Mouse (Mus musculus) lung, postnatal 14 days (tissue): ENCODE data around the gene Tmem102.

Experiments used
- DNase-seq: peaks from one replicate; pipeline ENCODE4 v3.0.0; 2021

Gene Tmem102

GRCm38 (mm10) chr11:69818871-69819270, 13.4 kb upstream of the Tmem102 start:
- no peak for DNase-seq

GRCm38 (mm10) chr11:69818365-69818764, 12.9 kb upstream of the Tmem102 start, which contains the start of gene Spem2:
Gene Spem2, minus strand, starts transcription at chr11:69818465.
- no peak for DNase-seq

- DNase-seq = no peak
These were observed 11.1 kb upstream of the Tmem102 start for GRCm38 (mm10) chr11:69816520-69816919.

- DNase-seq = no peak
These were observed 9.7 kb upstream of the Tmem102 start, which contains the start of gene Gm39566 for GRCm38 (mm10) chr11:69815155-69815554. Gene Gm39566, minus strand, starts transcription at chr11:69815298.

- DNase-seq = no peak
These were observed 4.9 kb upstream of the Tmem102 start for GRCm38 (mm10) chr11:69810280-69810679.

- no peak for DNase-seq
These were observed 2.2 kb upstream of the Tmem102 start for GRCm38 (mm10) chr11:69807641-69808040.

GRCm38 (mm10) chr11:69806378-69806777, 954 bp upstream of the Tmem102 start:
- no peak for DNase-seq

GRCm38 (mm10) chr11:69804652-69804940, 828 bp downstream of the Tmem102 start:
- peak; percentile 27 for DNase-seq

GRCm38 (mm10) chr11:69803786-69804651, 1.4 kb downstream of the Tmem102 start:
- peak; percentile 78 for DNase-seq

GRCm38 (mm10) chr11:69803328-69803727, 2.1 kb downstream of the Tmem102 start:
- no peak for DNase-seq

- DNase-seq = peak; percentile 90
These were observed 2.7 kb downstream of the Tmem102 start for GRCm38 (mm10) chr11:69802648-69803105.

GRCm38 (mm10) chr11:69801379-69801977, 3.9 kb downstream of the Tmem102 start, which contains the start of gene Fgf11:
Gene Fgf11, minus strand, starts transcription at chr11:69801857.
- DNase-seq = no peak

GRCm38 (mm10) chr11:69800392-69801197, 4.8 kb downstream of the Tmem102 start:
- peak; percentile 67 for DNase-seq

GRCm38 (mm10) chr11:69800138-69800391, 5.4 kb downstream of the Tmem102 start:
- no peak for DNase-seq

- DNase-seq = no peak
These were observed 5.9 kb downstream of the Tmem102 start for GRCm38 (mm10) chr11:69799394-69800137.

- no peak for DNase-seq
These were observed 7.5 kb downstream of the Tmem102 start for GRCm38 (mm10) chr11:69797924-69798323.

GRCm38 (mm10) chr11:69795983-69796435, 9.4 kb downstream of the Tmem102 start:
- DNase-seq = no peak

GRCm38 (mm10) chr11:69795168-69795982, 10.0 kb downstream of the Tmem102 start, which contains the start of gene Chrnb1:
Gene Chrnb1, minus strand, starts transcription at chr11:69795943.
- peak; percentile 95 for DNase-seq

GRCm38 (mm10) chr11:69793429-69793828, 12.0 kb downstream of the Tmem102 start:
- DNase-seq = no peak

GRCm38 (mm10) chr11:69791420-69791819, 14.0 kb downstream of the Tmem102 start:
- no peak for DNase-seq

GRCm38 (mm10) chr11:69789431-69789830, 16.0 kb downstream of the Tmem102 start:
- no peak for DNase-seq

GRCm38 (mm10) chr11:69787306-69787705, 18.1 kb downstream of the Tmem102 start:
- DNase-seq = no peak
